Mouse (Mus musculus) NIH3T3 (cell line): ENCODE results near the gene Gm4133.
"Not testable (repeated sequence)": the region's sequence is repeated elsewhere in the genome, so short reads cannot be mapped to it uniquely, and the experiment has no call there.

Experiments used
- DNase-seq: peaks from one replicate; pipeline ENCODE4 v3.0.0-alpha.2; 2012; ENCODE audit warnings: low read depth

Gm4133 gene

GRCm38 (mm10) chr7:20333965-20334364 is at the start of gene Gm4133:
Gene Gm4133, minus strand, starts transcription at chr7:20334065.
- DNase-seq, result not testable (repeated sequence)

GRCm38 (mm10) chr7:20375310-20375709 is 41.4 kb upstream of the Gm4133 start, which contains the start of gene Gm5728:
Gene Gm5728, minus strand, starts transcription at chr7:20375410.
- DNase-seq, result not testable (repeated sequence)
